Mouse (Mus musculus) heart, embryonic 12.5 days (tissue): ENCODE results near the gene Yju2. TPM values are rescaled to one million over a fixed set of nuclear protein-coding genes. Genes with fewer than 3 reads are reported as not detected.

Source experiments
- polyA plus RNA-seq: library from polyadenylated mRNA; unstranded; fragments of >200 nt; fragmentation: Nextera tagmentation; extraction: Ambion mirVana; gene quantifications from 2 replicates; pipeline ENCODE4 v1.2.1, GENCODE M21; 2016

Yju2 gene
- polyA plus RNA-seq, 1 experiment from 2014 or later: 17.5 TPM

Other genes with a start within 250 kb of the Yju2 start
- 4.5 and 5.4 TPM in 2 replicates for gene Pot1b, start 246.5 kb upstream of the Yju2 start, polyA plus RNA-seq
- 0.10 TPM in 1 of 2 replicates, not detected in the other for gene Adgre4, start 209.1 kb upstream of the Yju2 start, polyA plus RNA-seq
- gene Zfp119a, start 80.2 kb upstream of the Yju2 start, polyA plus RNA-seq: 6.3 and 7.4 TPM in 2 replicates
- gene Zfp959, start 67.0 kb upstream of the Yju2 start, polyA plus RNA-seq: 7.3 and 8.0 TPM in 2 replicates
- 3.1 and 4.3 TPM in 2 replicates for gene Zfp119b, start 9.6 kb upstream of the Yju2 start, polyA plus RNA-seq
- 0.40 TPM in 1 of 2 replicates, not detected in the other for gene Ebi3, start 6.5 kb upstream of the Yju2 start, polyA plus RNA-seq
- 7.2 and 9.2 TPM in 2 replicates for gene Shd, start 11.4 kb downstream of the Yju2 start, polyA plus RNA-seq
- 5.2 and 5.6 TPM in 2 replicates for gene Fsd1, start 27.4 kb downstream of the Yju2 start, polyA plus RNA-seq
- 10.2 and 10.4 TPM in 2 replicates for gene Stap2, start 46.5 kb downstream of the Yju2 start, polyA plus RNA-seq
- gene Mpnd, start 46.6 kb downstream of the Yju2 start, polyA plus RNA-seq: 75.4 and 78.7 TPM in 2 replicates
- 93.2 and 96.6 TPM in 2 replicates for gene Sh3gl1, start 77.5 kb downstream of the Yju2 start, polyA plus RNA-seq
- 22.0 and 22.6 TPM in 2 replicates for gene Chaf1a, start 81.3 kb downstream of the Yju2 start, polyA plus RNA-seq
- gene Ubxn6, start 115.9 kb downstream of the Yju2 start, polyA plus RNA-seq: 35.5 and 39.8 TPM in 2 replicates
- 93.1 and 95.1 TPM in 2 replicates for gene Hdgfl2, start 120.5 kb downstream of the Yju2 start, polyA plus RNA-seq
- gene Plin4, start 150.7 kb downstream of the Yju2 start, polyA plus RNA-seq: 0.05 and 0.12 TPM in 2 replicates
- 0.09 and 0.17 TPM in 2 replicates for gene Plin5, start 158.5 kb downstream of the Yju2 start, polyA plus RNA-seq
- 0.18 TPM in 1 of 2 replicates, not detected in the other for gene Lrg1, start 162.9 kb downstream of the Yju2 start, polyA plus RNA-seq
- 0.44 and 0.57 TPM in 2 replicates for gene Sema6b, start 181.2 kb downstream of the Yju2 start, polyA plus RNA-seq
- 4.8 and 5.0 TPM in 2 replicates for gene Tnfaip8l1, start 203.4 kb downstream of the Yju2 start, polyA plus RNA-seq
- gene Mydgf, start 224.8 kb downstream of the Yju2 start, polyA plus RNA-seq: 72.9 and 73.2 TPM in 2 replicates